Mouse (Mus musculus) kidney, adult 18-20 months (tissue): Measurements from ENCODE around the gene Zbtb49.

Experiments
- DNase-seq: peaks from one replicate; pipeline ENCODE4 v3.0.0; 2021

The Zbtb49 gene

GRCm38 (mm10) chr5:38194946-38195345 lies 25.3 kb downstream of the Zbtb49 start:
- DNase-seq = no peak

- DNase-seq = no peak
Measured at GRCm38 (mm10) chr5:38190907-38191306, 29.4 kb downstream of the Zbtb49 start.

- DNase-seq = no peak
Measured at GRCm38 (mm10) chr5:38187006-38187405, 33.3 kb downstream of the Zbtb49 start.

- no peak for DNase-seq
Measured at GRCm38 (mm10) chr5:38184688-38185285, 35.5 kb downstream of the Zbtb49 start.

- no peak for DNase-seq
Measured at GRCm38 (mm10) chr5:38174256-38174912, 45.9 kb downstream of the Zbtb49 start.

GRCm38 (mm10) chr5:38173766-38174165 lies 46.5 kb downstream of the Zbtb49 start:
- DNase-seq = no peak

- DNase-seq = no peak
Measured at GRCm38 (mm10) chr5:38168497-38168896, 51.8 kb downstream of the Zbtb49 start.

- DNase-seq = no peak
Measured at GRCm38 (mm10) chr5:38159634-38160413, 60.4 kb downstream of the Zbtb49 start, which contains the start of gene Nsg1. Gene Nsg1, minus strand, starts transcription at chr5:38159907.

GRCm38 (mm10) chr5:38158947-38159633 lies 61.2 kb downstream of the Zbtb49 start:
- DNase-seq = peak; percentile 53

GRCm38 (mm10) chr5:38158501-38158946 lies 61.7 kb downstream of the Zbtb49 start:
- no peak for DNase-seq

- DNase-seq = no peak
Measured at GRCm38 (mm10) chr5:38157481-38158020, 62.7 kb downstream of the Zbtb49 start.

- DNase-seq = no peak
Measured at GRCm38 (mm10) chr5:38153636-38154035, 66.6 kb downstream of the Zbtb49 start.

GRCm38 (mm10) chr5:38152201-38153108 lies 67.8 kb downstream of the Zbtb49 start:
- no peak for DNase-seq

- no peak for DNase-seq
Measured at GRCm38 (mm10) chr5:38151264-38151663, 69.0 kb downstream of the Zbtb49 start.

GRCm38 (mm10) chr5:38146524-38146923 lies 73.7 kb downstream of the Zbtb49 start:
- DNase-seq = peak; percentile 19

- DNase-seq = peak; percentile 47
Measured at GRCm38 (mm10) chr5:38140893-38141292, 79.4 kb downstream of the Zbtb49 start.
